Mouse (Mus musculus) limb, embryonic 15.5 days (tissue): ENCODE measurements around the gene Ugt2b1. TPM values are rescaled to one million over a fixed set of nuclear protein-coding genes. Genes with fewer than 3 reads are reported as not detected.
"Not testable (repeated sequence)": the region's sequence is repeated elsewhere in the genome, so short reads cannot be mapped to it uniquely, and the experiment has no call there.

ENCODE experiments used
- ATAC-seq: fragments of 200-750 bp; cut with Nextera tagmentation; 2 replicates; pipeline ENCODE4 v1.8.0; 2017; ENCODE audit warnings: low read depth, moderate TSS enrichment; ENCODE audit not compliant: insufficient number of reproducible peaks, low FRiP score, low TSS enrichment
- H3K27ac ChIP-seq: fragments of 300-500 bp; sonication (generic); 2 replicates; pipeline ENCODE4 v1.5.1; 2015; ENCODE audit warnings: moderate library complexity, mild to moderate bottlenecking, inconsistent platforms
- H3K27me3 ChIP-seq: fragments of 300-500 bp; sonication (generic); 2 replicates; pipeline ENCODE4 v1.6.1; 2015; ENCODE audit warnings: inconsistent platforms
- H3K36me3 ChIP-seq: fragments of 300-500 bp; sonication (generic); 2 replicates; pipeline ENCODE4 v1.6.1; 2015; ENCODE audit warnings: inconsistent platforms
- H3K4me1 ChIP-seq: fragments of 300-500 bp; sonication (generic); 2 replicates; pipeline ENCODE4 v1.6.1; 2015; ENCODE audit warnings: inconsistent platforms
- H3K4me2 ChIP-seq: fragments of 300-500 bp; sonication (generic); 2 replicates; pipeline ENCODE4 v1.6.1; 2015; ENCODE audit warnings: mild to moderate bottlenecking, inconsistent platforms
- H3K4me3 ChIP-seq: fragments of 300-500 bp; sonication (generic); 2 replicates; pipeline ENCODE4 v1.5.1; 2015; ENCODE audit warnings: mild to moderate bottlenecking, inconsistent platforms
- H3K9ac ChIP-seq: fragments of 300-500 bp; sonication (generic); 2 replicates; pipeline ENCODE4 v1.6.1; 2015; ENCODE audit warnings: inconsistent platforms
- H3K9me3 ChIP-seq: fragments of 300-500 bp; sonication (generic); 2 replicates; pipeline ENCODE4 v1.6.1; 2016; ENCODE audit warnings: inconsistent platforms
- WGBS: fragments of 180-500 bp; shearing (Covaris S2); methylation state at CpG from one replicate; pipeline ENCODE4 v1.1.7; 2015; 5-methylcytosine and 5-hydroxymethylcytosine counted together
- polyA plus RNA-seq: library from polyadenylated mRNA; unstranded; fragments of >200 nt; fragmentation: Nextera tagmentation; extraction: Ambion mirVana; gene quantifications from 2 replicates; pipeline ENCODE4 v1.2.1, GENCODE M21; 2015

The Ugt2b1 gene
- not detected in 2 replicates for polyA plus RNA-seq

DNA sequence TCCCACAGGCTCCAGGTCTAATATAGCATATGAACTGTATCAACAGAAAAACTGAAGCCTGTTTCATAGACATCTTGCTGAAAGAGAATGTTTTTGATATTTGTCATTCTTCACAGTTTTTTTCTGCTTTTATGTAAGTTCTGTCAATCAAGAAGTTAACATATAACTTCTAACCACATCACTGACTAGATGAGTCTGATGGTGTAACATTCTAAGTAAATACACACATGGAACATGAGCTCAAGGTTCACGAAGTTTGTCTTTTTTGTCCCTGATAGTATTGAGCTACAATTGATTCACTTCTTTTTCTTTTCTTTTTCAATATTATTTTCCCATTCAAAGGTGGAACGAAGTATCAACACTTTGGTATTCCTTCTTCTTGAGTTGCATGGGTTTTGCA, at the start of gene Ugt2b1:
Gene Ugt2b1 (minus strand): TSS at position 105 of the 400 bp plus-strand sequence.
- Histone ChIP-seq H3K4me1 (no peaks in the 10 kb centered on the region), H3K4me2 (no peak within 1 kb of the TSS), H3K27me3 (no peaks in the 10 kb centered on the region), H3K9me3 (no peaks in the 10 kb centered on the region), H3K36me3 (no peaks in the 10 kb centered on the region), H3K4me3 (no peak within 1 kb of the TSS), H3K27ac (no peak within 1 kb of the TSS), H3K9ac (no peak within 1 kb of the TSS)
- no peak for ATAC-seq
- WGBS = 80% methylated on average over 2 of the region's 2 CpGs

DNA sequence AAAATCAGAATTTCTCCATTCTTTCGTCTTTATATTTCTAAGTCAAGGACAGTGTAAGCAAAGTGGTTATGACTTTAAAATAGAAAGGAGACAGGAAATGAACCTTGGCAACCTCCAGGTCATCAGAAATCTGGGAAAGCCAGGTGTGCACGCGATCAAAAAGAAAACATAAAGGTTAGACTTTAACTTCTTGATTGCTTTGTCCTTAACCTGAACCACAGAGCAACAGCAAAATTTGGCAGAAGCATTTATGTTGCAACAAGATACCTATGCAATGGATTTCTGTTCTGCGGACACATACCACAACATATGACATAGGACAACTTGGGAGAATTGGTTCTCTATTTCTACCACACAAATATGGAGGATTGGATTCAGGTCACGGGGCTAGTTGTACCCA, 40.9 kb upstream of the Ugt2b1 start:
- not testable (repeated sequence) for H3K27me3 ChIP-seq, ATAC-seq, H3K4me1 ChIP-seq, H3K36me3 ChIP-seq, H3K4me2 ChIP-seq, H3K27ac ChIP-seq, H3K9ac ChIP-seq, H3K9me3 ChIP-seq, H3K4me3 ChIP-seq
- WGBS = 90% methylated on average over 5 of the region's 5 CpGs

DNA sequence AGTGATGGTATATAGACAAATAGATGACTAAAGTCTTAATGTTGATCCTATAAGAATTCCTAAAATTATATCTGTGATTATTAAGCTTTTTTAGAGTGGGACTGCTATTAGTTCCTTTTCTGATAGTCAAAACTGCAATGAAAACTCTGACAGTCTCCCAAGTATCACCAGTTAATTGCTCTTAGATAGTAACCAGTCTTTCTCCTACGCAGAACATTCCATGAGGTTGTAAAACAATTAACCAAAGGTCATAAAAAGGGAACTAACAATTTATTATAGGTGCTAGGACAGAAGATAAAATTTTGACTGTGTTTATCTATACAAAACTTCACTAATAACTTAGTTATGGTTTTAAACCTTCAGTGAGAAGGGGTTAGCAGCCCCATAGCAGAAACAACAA, 36.5 kb upstream of the Ugt2b1 start:
- not testable (repeated sequence) for H3K4me2 ChIP-seq, H3K36me3 ChIP-seq, ATAC-seq, H3K27ac ChIP-seq, H3K9me3 ChIP-seq, H3K4me1 ChIP-seq, H3K27me3 ChIP-seq, H3K9ac ChIP-seq, H3K4me3 ChIP-seq
- 24% methylated on average over 1 of the region's 1 CpGs for WGBS

GRCm38 (mm10) chr5:86961587-86962358, 35.4 kb upstream of the Ugt2b1 start:
- no peaks in the 10 kb centered on the region for H3K9me3 ChIP-seq
- H3K27ac ChIP-seq = no peak overlapping the region
- no peak overlapping the region for H3K4me3 ChIP-seq
- H3K36me3 ChIP-seq = no peaks in the 10 kb centered on the region
- H3K9ac ChIP-seq = no peak overlapping the region
- WGBS = 62% methylated on average over 3 of the region's 3 CpGs
- ATAC-seq = no peak
- H3K4me2 ChIP-seq = no peak overlapping the region
- H3K27me3 ChIP-seq = no peaks in the 10 kb centered on the region
- no peaks in the 10 kb centered on the region for H3K4me1 ChIP-seq

DNA sequence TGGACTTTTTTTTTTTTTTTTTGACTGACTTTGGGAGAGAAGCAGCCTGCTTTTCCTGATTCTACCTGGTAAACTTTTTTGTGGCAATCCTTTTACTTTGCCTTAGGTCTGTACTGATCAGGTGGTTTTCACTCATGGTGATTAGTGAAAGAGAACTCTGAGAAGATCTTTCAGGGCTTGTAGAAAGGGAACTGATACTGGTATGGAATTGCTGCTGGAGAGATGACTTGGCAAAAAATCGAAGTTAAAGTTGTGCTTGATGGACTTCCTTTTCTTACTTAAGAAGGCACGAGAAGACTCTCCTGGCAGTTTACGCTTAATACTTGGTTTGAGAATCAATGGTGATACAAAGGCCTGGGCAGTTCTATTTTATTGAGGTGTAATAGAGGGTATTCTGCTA, 34.2 kb upstream of the Ugt2b1 start:
- Histone ChIP-seq H3K27me3 (no peaks in the 10 kb centered on the region), H3K4me2 (no peak overlapping the region)
- WGBS = 78% methylated on average over 3 of the region's 3 CpGs

DNA sequence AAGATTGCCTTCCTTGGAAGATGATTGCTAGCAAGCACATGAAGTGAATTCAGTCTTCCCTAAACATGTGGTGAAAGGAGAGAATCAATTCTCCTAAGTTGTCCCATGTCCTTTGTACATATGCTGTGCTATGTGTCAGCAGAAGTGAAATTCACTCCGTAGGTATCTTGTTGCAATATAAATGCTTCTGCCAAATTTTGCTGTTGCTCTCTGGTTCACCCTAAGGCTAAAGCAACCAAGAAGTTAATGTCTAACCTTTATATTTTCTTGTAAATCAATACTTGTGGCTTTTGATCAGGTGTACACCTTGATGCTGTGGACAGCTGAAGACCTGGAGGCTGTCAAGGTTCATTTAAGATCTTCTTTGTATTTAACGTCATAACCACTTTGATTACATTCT, 15.8 kb upstream of the Ugt2b1 start:
- WGBS = 69% methylated on average over 2 of the region's 2 CpGs
- Histone ChIP-seq H3K4me1 (no peaks in the 10 kb centered on the region), H3K36me3 (no peaks in the 10 kb centered on the region), H3K9ac (no peak overlapping the region), H3K27me3 (no peaks in the 10 kb centered on the region), H3K4me3 (no peak overlapping the region), H3K27ac (no peak overlapping the region), H3K4me2 (no peak overlapping the region), H3K9me3 (no peaks in the 10 kb centered on the region)
- ATAC-seq = no peak

More for the DNA sequence above, 34.2 kb upstream of the Ugt2b1 start:
- Histone ChIP-seq H3K27ac (no peak overlapping the region), H3K9ac (no peak overlapping the region), H3K4me3 (no peak overlapping the region), H3K36me3 (no peaks in the 10 kb centered on the region), H3K4me1 (no peaks in the 10 kb centered on the region), H3K9me3 (no peaks in the 10 kb centered on the region)
- ATAC-seq = no peak

DNA sequence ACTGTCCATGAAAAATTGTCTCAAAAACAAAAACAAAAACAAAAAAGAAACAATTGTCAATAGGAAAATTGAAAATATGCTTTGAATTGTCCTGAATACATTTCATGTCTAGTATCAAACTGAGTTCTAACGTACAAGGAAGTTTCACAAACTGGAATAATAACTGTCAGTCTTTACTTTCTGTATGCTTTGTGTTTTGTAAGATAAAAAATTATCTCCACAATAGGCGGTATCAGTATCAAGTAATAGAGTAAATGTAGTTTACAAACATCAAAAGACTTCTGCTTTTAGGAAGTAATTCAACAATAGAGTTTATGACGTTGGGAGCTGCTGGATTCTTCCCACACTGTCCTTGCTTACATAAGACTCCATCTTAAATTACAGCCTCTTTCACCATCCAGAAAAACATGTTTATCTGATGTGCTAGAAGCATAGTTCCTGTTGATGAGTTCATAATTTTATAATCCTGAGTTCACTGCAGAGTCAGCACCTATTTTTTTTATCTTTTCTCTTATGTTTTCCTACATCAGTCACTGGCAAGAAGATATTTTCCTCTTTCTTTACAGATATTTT, 5.6 kb downstream of the Ugt2b1 start:
- no peak for ATAC-seq
- no peaks in the 10 kb centered on the region for H3K27me3 ChIP-seq
- H3K36me3 ChIP-seq = no peaks in the 10 kb centered on the region
- no peaks in the 10 kb centered on the region for H3K4me1 ChIP-seq
- H3K9ac ChIP-seq = no peak overlapping the region
- no peak overlapping the region for H3K4me2 ChIP-seq
- WGBS = 63% methylated on average over 3 of the region's 3 CpGs
- no peaks in the 10 kb centered on the region for H3K9me3 ChIP-seq
- no peak overlapping the region for H3K4me3 ChIP-seq
- no peak overlapping the region for H3K27ac ChIP-seq

- Histone ChIP-seq H3K27me3 (no peaks in the 10 kb centered on the region), H3K36me3 (no peaks in the 10 kb centered on the region), H3K9ac (no peak overlapping the region), H3K4me3 (no peak overlapping the region), H3K4me2 (no peak overlapping the region), H3K27ac (no peak overlapping the region), H3K4me1 (no peaks in the 10 kb centered on the region), H3K9me3 (no peaks in the 10 kb centered on the region)
- peak; percentile 75 for ATAC-seq
- WGBS = 49% methylated on average over 3 of the region's 3 CpGs
Observed at GRCm38 (mm10) chr5:86911357-86912099, 14.8 kb downstream of the Ugt2b1 start.

DNA sequence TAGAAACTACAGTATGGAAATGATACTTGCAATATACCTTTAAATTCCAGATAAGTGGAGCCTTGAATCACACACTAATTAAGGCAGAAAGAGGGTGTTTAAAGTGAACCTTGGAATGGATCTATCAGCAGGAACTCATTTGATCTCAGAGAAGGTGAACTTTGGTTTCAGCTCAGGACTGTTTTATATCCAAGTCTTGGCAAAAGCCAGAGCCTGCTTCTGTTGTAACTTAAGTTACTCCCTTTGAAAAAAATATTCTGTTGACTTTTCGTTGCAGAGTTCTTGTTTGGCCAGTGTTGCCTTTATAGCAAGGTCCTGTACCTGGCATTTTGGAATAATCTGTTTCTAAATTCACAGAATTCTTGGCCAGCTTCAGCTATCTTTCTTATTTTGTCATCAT, 15.6 kb downstream of the Ugt2b1 start:
- Histone ChIP-seq H3K27me3 (no peaks in the 10 kb centered on the region), H3K4me2 (no peak overlapping the region), H3K36me3 (no peaks in the 10 kb centered on the region), H3K4me3 (no peak overlapping the region), H3K27ac (no peak overlapping the region), H3K9ac (no peak overlapping the region), H3K4me1 (no peaks in the 10 kb centered on the region), H3K9me3 (no peaks in the 10 kb centered on the region)
- WGBS = 45% methylated on average over 1 of the region's 1 CpGs
- ATAC-seq = no peak

DNA sequence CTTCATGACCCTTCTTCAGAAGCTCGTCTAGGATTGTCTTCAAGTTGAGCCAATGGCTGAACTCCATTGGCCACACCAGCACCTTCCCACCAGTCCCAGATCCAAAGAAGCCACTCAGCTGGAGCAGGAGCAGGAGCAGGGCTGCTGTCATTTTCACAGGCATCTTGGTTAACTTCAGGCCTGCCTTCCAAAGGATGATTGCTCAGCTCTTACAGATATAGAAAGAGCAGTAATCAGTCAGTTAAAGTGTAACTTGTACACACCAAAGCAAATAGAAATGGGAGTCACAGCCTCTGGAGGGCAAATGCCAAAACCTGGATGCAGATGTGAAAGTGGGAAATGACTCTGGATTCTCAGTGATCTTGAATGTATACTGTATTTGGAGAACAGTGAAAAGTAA, 19.6 kb downstream of the Ugt2b1 start, which contains the start of gene Ugt2b34:
Gene Ugt2b34 (minus strand): TSS at position 180 of the 400 bp plus-strand sequence.
- WGBS = 54% methylated on average over 1 of the region's 1 CpGs
- H3K27me3 ChIP-seq = no peaks in the 10 kb centered on the region
- ATAC-seq = no peak
- no peak within 1 kb of the TSS for H3K27ac ChIP-seq
- H3K36me3 ChIP-seq = no peaks in the 10 kb centered on the region
- H3K4me2 ChIP-seq = no peak within 1 kb of the TSS
- no peaks in the 10 kb centered on the region for H3K4me1 ChIP-seq
- H3K9me3 ChIP-seq = no peaks in the 10 kb centered on the region
- H3K9ac ChIP-seq = no peak within 1 kb of the TSS
- no peak within 1 kb of the TSS for H3K4me3 ChIP-seq

- H3K36me3 ChIP-seq = no peaks in the 10 kb centered on the region
- H3K9me3 ChIP-seq = no peaks in the 10 kb centered on the region
- H3K4me3 ChIP-seq = no peak overlapping the region
- no peak overlapping the region for H3K4me2 ChIP-seq
- H3K27me3 ChIP-seq = no peaks in the 10 kb centered on the region
- ATAC-seq = no peak
- 77% methylated on average over 1 of the region's 1 CpGs for WGBS
- no peak overlapping the region for H3K9ac ChIP-seq
- no peaks in the 10 kb centered on the region for H3K4me1 ChIP-seq
- H3K27ac ChIP-seq = no peak overlapping the region
Observed at GRCm38 (mm10) chr5:86889933-86890332, 36.4 kb downstream of the Ugt2b1 start.

- Histone ChIP-seq H3K9ac (no peak overlapping the region), H3K27me3 (no peaks in the 10 kb centered on the region), H3K4me3 (no peak overlapping the region), H3K9me3 (no peaks in the 10 kb centered on the region), H3K4me2 (no peak overlapping the region), H3K36me3 (no peaks in the 10 kb centered on the region), H3K27ac (no peak overlapping the region), H3K4me1 (no peaks in the 10 kb centered on the region)
- ATAC-seq = no peak
- WGBS = 78% methylated on average over 1 of the region's 1 CpGs
Observed at GRCm38 (mm10) chr5:86888420-86888819, 37.9 kb downstream of the Ugt2b1 start.
